In the genomic region with DNA sequence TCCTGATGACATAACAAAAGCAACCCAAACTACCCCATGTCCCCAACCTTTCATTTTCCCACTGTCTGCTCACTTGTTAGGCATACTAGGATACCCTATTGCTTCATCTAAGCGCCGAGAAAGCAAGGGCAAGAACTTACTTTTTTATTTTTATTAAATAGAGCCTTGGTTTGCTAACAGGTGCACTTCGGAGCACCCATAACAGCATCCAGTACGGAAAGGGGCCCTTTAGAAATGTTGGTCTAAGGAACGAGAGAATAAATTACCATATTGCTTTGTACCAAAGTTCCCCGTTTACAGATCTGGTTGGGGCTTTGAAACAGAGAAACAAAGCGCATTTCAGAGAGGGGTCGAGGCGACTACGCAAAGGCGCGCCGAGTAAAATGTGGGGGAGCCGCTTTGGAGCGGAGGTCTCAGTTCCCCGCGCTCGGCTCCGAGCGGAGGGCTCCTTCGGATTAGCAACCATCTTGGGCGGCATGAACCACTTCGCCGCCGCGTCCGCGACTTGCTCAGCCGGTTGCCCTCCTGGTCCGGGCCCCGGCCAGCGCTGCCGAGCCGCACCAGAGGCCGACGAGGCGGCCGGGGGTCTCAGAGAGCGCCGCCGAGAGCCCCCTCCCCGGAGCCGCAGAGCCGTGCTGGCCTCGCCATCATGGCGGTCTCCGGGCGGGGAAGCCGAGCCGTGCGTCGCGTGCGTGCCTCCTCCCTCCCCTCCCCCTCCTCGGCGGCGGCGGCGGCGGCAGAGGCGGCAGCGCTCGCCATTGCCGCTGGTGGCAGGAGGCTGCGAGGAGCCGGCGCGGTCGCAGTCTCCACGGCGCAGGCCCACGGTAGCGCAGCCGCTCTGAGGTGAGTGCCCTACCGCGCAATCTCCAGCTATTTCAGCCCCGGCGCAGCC, we compare ENCODE assay signal across 8 mouse cellular contexts. TPM values are rescaled to one million over a fixed set of nuclear protein-coding genes. Genes with fewer than 3 reads are reported as not detected.
DNase-seq lines count a peak whose midpoint lies in the region; ATAC-seq and TF ChIP-seq lines count a peak whose summit lies in the region.

A gene (plus strand): TSS at position 718 of the 892 bp plus-strand sequence.

- peaks cover 21% of the 10 kb centered on the region for H3K4me1 ChIP-seq in heart, embryonic 10.5 days
- H3K4me1 ChIP-seq in kidney, embryonic 14.5 days (ENCODE audit: control insufficient read depth, insufficient read depth, low read length), result peaks cover 14% of the 10 kb centered on the region; the same call in 1 of the 2 replicates
- peaks cover 5% of the 10 kb centered on the region for H3K4me1 ChIP-seq in limb, embryonic 14.5 days (ENCODE audit: control insufficient read depth, insufficient read depth, low read length)
- peaks cover 26% of the 10 kb centered on the region for H3K4me1 ChIP-seq in midbrain, embryonic 16.5 days (ENCODE audit: control insufficient read depth, insufficient read depth, low read length)
- peaks cover 6% of the 10 kb centered on the region; the same call in 1 of the 2 replicates for H3K4me1 ChIP-seq in spleen, adult 2 months (ENCODE audit: control insufficient read depth, insufficient read depth, insufficient read length)

- ATAC-seq in erythroblast, adult 5-6 weeks (replicated peaks; ENCODE audit: low FRiP score, poor library complexity, severe bottlenecking), result peak; percentile 91
- peak; percentile 95 for ATAC-seq in kidney, embryonic 14.5 days (ENCODE audit: low FRiP score, low TSS enrichment)
- ATAC-seq in limb, embryonic 14.5 days (ENCODE audit: low FRiP score, low read depth), result peak; percentile 94
- peak; percentile 98 for ATAC-seq in midbrain, embryonic 16.5 days

- no peaks in the 10 kb centered on the region for H3K27me3 ChIP-seq in heart, embryonic 10.5 days (ENCODE audit: insufficient read depth, poor library complexity, severe bottlenecking)
- no peaks in the 10 kb centered on the region for H3K27me3 ChIP-seq in kidney, embryonic 14.5 days (ENCODE audit: control insufficient read depth, insufficient read depth, low read length)
- H3K27me3 ChIP-seq in limb, embryonic 14.5 days (ENCODE audit: control insufficient read depth, insufficient read depth, low read length), result no peaks in the 10 kb centered on the region
- no peaks in the 10 kb centered on the region for H3K27me3 ChIP-seq in midbrain, embryonic 16.5 days (ENCODE audit: control insufficient read depth, insufficient read depth, low read depth, low read length)
- H3K27me3 ChIP-seq in spleen, adult 2 months (ENCODE audit: control insufficient read depth, insufficient read depth, low read length), result no peaks in the 10 kb centered on the region

- no peaks in the 10 kb centered on the region for H3K36me3 ChIP-seq in heart, embryonic 10.5 days
- no peaks in the 10 kb centered on the region for H3K36me3 ChIP-seq in kidney, embryonic 14.5 days (ENCODE audit: control insufficient read depth, insufficient read depth, low read length)
- 0 out of 2 replicates have a peak, but pooled peaks cover 3% of the 10 kb centered on the region for H3K36me3 ChIP-seq in limb, embryonic 14.5 days (ENCODE audit: control insufficient read depth, insufficient read depth, low read length)
- H3K36me3 ChIP-seq in midbrain, embryonic 16.5 days (ENCODE audit: control insufficient read depth, insufficient read depth, low read length), result no peaks in the 10 kb centered on the region
- no peaks in the 10 kb centered on the region for H3K36me3 ChIP-seq in spleen, adult 2 months (ENCODE audit: control insufficient read depth, insufficient read depth, low read length)

- peak within 1 kb of the TSS; percentile 97 for H3K4me3 ChIP-seq in heart, embryonic 10.5 days
- peak within 1 kb of the TSS; percentile 88 for H3K4me3 ChIP-seq in kidney, embryonic 14.5 days (ENCODE audit: low read length)
- peak within 1 kb of the TSS; percentile 98 for H3K4me3 ChIP-seq in limb, embryonic 14.5 days (replicated peaks; ENCODE audit: low read length)
- H3K4me3 ChIP-seq in midbrain, embryonic 16.5 days (ENCODE audit: low read depth, low read length), result peak within 1 kb of the TSS; percentile 79
- H3K4me3 ChIP-seq in spleen, adult 2 months (ENCODE audit: extremely low read depth, insufficient read depth, insufficient read length), result peak within 1 kb of the TSS; percentile 96

- peak; percentile 94 to 96 for DNase-seq in B cell, adult 2 months
- DNase-seq in brain, embryonic 14.5 days (ENCODE audit: low read depth), result peak; percentile 98
- DNase-seq in heart, embryonic 10.5 days (ENCODE audit: low spot score), result peak; percentile 93
- peak; percentile 90 for DNase-seq in limb, embryonic 14.5 days (ENCODE audit: low spot score)
- peak; percentile 71 to 92 for DNase-seq in spleen, adult 2 months (ENCODE audit: low read depth in 1 of 2, low spot score in 2 of 2)

- peak; percentile 98 for TF ChIP-seq POLR2A in brain, embryonic 14.5 days (IDR thresholded peaks at IDR 0.05; ENCODE audit: borderline replicate concordance, extremely low read depth, insufficient read depth, insufficient read length, poor library complexity, severe bottlenecking)
- peak; percentile 85 for TF ChIP-seq POLR2A in limb, embryonic 14.5 days (IDR thresholded peaks at IDR 0.05; ENCODE audit: borderline replicate concordance, extremely low read depth, insufficient read depth, insufficient read length)
- peak; percentile 77 for TF ChIP-seq POLR2A in spleen, adult 2 months (IDR thresholded peaks at IDR 0.05; ENCODE audit: low read depth, low read length)

- under 1% methylated on average over 78 of the region's 78 CpGs for WGBS in heart, embryonic 10.5 days
- under 1% methylated on average over 52 of the region's 78 CpGs for WGBS in kidney, embryonic 14.5 days
- WGBS in limb, embryonic 14.5 days, result under 1% methylated on average over 33 of the region's 78 CpGs
- under 1% methylated on average over 74 of the region's 78 CpGs for whole genome bisulfite sequencing in midbrain, embryonic 16.5 days
- WGBS in spleen, adult 2 months, result under 1% methylated on average over 77 of the region's 78 CpGs

- no peak; the same call in 1 of the 2 replicates for TF ChIP-seq CTCF in brain, embryonic 14.5 days (IDR thresholded peaks at IDR 0.05; ENCODE audit: borderline replicate concordance, extremely low read depth, insufficient read depth, insufficient read length)
- TF ChIP-seq CTCF in spleen, adult 2 months (IDR thresholded peaks at IDR 0.05; ENCODE audit: extremely low read depth, insufficient read depth, insufficient read length, insufficient replicate concordance), result peak; percentile 7; the same call in 1 of the 2 replicates

- H3K9me3 ChIP-seq in heart, embryonic 10.5 days, result no peaks in the 10 kb centered on the region
- H3K9me3 ChIP-seq in kidney, embryonic 14.5 days (ENCODE audit: control insufficient read depth, low read length), result no peaks in the 10 kb centered on the region
- no peaks in the 10 kb centered on the region for H3K9me3 ChIP-seq in limb, embryonic 14.5 days (ENCODE audit: control insufficient read depth, low read length)
- no peaks in the 10 kb centered on the region for H3K9me3 ChIP-seq in midbrain, embryonic 16.5 days (replicated peaks; ENCODE audit: control insufficient read depth, low read length, poor library complexity, severe bottlenecking)

- peak within 1 kb of the TSS; percentile 100 for H3K27ac ChIP-seq in heart, embryonic 10.5 days
- peak within 1 kb of the TSS; percentile 100 for H3K27ac ChIP-seq in kidney, embryonic 14.5 days (ENCODE audit: low read depth, low read length)
- peak within 1 kb of the TSS; percentile 100 for H3K27ac ChIP-seq in limb, embryonic 14.5 days (replicated peaks; ENCODE audit: low read depth, low read length)
- peak within 1 kb of the TSS; percentile 100 for H3K27ac ChIP-seq in midbrain, embryonic 16.5 days (ENCODE audit: low read length)
- H3K27ac ChIP-seq in spleen, adult 2 months (ENCODE audit: insufficient read depth, low read length), result peak within 1 kb of the TSS; percentile 100

- H3K4me2 ChIP-seq in kidney, embryonic 14.5 days (replicated peaks; ENCODE audit: low read depth, low read length), result peak within 1 kb of the TSS; percentile 60
- H3K4me2 ChIP-seq in limb, embryonic 14.5 days (replicated peaks; ENCODE audit: low read depth, low read length, severe bottlenecking), result peak within 1 kb of the TSS; percentile 70
- H3K4me2 ChIP-seq in midbrain, embryonic 16.5 days (ENCODE audit: low read length), result peak within 1 kb of the TSS; percentile 87

- peak within 1 kb of the TSS; percentile 100 for H3K9ac ChIP-seq in kidney, embryonic 14.5 days (ENCODE audit: low read depth, low read length)
- H3K9ac ChIP-seq in limb, embryonic 14.5 days (ENCODE audit: low read depth, low read length, severe bottlenecking), result peak within 1 kb of the TSS; percentile 100
- H3K9ac ChIP-seq in midbrain, embryonic 16.5 days (ENCODE audit: low read depth, low read length), result peak within 1 kb of the TSS; percentile 83

RNA-seq across cellular contexts. Expression of the gene that starts here (rescaled TPM):
- polyA plus RNA-seq in brain, embryonic 14.5 days (2012; rRNA removed), result 60.8 and 70.7 TPM in 2 replicates
- total RNA-seq in erythroblast, adult 5-6 weeks (2015; ENCODE audit: low replicate concordance), result 23.4 and 29.4 TPM in 2 replicates
- 52.6 and 58.6 TPM in 2 replicates for total RNA-seq in erythroblast, adult 5-6 weeks (2017; ENCODE audit: low replicate concordance)
- 52.5 and 61.7 TPM in 2 replicates for polyA plus RNA-seq in heart, embryonic 10.5 days (2016; fragmentation: Nextera tagmentation; extraction: Ambion mirVana)
- 48.5 and 70.1 TPM in 2 replicates for polyA plus RNA-seq in kidney, embryonic 14.5 days (2014; fragmentation: Nextera tagmentation; extraction: Ambion mirVana)
- 70.7 and 83.8 TPM in 2 replicates for polyA plus RNA-seq in limb, embryonic 14.5 days (2012; rRNA removed)
- 47.7 and 60.6 TPM in 2 replicates for polyA plus RNA-seq in limb, embryonic 14.5 days (2014; fragmentation: Nextera tagmentation; extraction: Ambion mirVana)
- polyA plus RNA-seq in midbrain, embryonic 16.5 days (2015; fragmentation: Nextera tagmentation; extraction: Ambion mirVana), result 33.8 and 35.4 TPM in 2 replicates
- polyA plus RNA-seq in spleen, adult 2 months (2012; rRNA removed), result 29.1 and 32.9 TPM in 2 replicates

Comparison
In these comparisons a context has a peak if more than half of its experiments do, and no peak if none do; other contexts are left out.
1. Peak in every context shown above with its lines: DNase-seq, ATAC-seq, H3K4me3 ChIP-seq and H3K27ac ChIP-seq.